Mouse (Mus musculus): ENCODE measurements around the gene Cdk9.

The Cdk9 gene

GRCm38 (mm10) chr2:32708643-32709042 lies 4.2 kb downstream of the Cdk9 start:
- DNase-seq (ENCODE audit: low read depth, low spot score), result peak; percentile 89

DNA sequence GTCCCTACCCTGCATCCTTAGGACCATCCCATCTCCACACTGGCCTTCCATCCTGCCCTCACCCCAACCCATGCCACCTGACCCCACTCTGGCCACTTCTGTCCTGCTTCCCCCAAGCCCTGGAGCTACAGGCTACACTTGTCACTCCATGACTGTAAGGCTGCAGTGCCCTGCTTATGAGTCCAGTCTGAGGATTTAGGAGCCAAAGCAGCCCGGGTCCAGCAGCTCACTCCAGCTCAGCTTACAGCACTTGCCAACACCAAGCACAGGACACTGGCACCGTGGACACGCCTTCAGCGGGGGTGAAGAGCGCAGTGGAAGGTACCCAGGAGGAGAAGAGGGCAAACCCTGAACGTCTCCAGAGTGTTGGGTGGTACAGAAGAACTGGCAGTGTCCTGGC lies 5.9 kb downstream of the Cdk9 start:
- DNase-seq (ENCODE audit: low read depth, low spot score), result no peak

GRCm38 (mm10) chr2:32705018-32705417 lies 7.9 kb downstream of the Cdk9 start:
- DNase-seq (ENCODE audit: low read depth, low spot score), result no peak

GRCm38 (mm10) chr2:32704021-32704421 lies 8.9 kb downstream of the Cdk9 start, which contains the start of gene Fpgs:
Gene Fpgs, minus strand, starts transcription at chr2:32704145.
- DNase-seq (ENCODE audit: low read depth, low spot score), result no peak

DNA sequence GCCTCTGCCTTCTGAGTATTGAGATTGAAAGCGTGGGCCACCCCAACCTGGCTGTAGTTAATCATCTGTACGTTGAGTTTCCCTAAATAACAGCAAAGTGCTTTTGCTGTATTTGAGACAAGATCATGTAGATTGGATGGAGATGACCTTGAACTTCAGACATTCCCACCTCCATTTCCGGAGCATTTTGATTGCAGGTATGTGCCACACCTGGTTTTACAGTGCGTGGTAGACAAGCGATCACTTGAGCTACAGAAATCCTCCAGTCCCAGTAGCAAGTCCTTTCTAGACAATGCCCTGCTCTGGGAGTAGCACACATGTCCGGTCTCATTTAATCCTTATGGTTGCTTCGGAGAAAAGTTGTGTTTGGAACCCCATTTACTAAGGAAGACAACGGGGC lies 9.8 kb downstream of the Cdk9 start:
- peak; percentile 89 for DNase-seq (ENCODE audit: low read depth, low spot score)

- DNase-seq (ENCODE audit: low read depth, low spot score), result peak; percentile 46
Measured at GRCm38 (mm10) chr2:32700966-32701743, 11.7 kb downstream of the Cdk9 start.

DNA sequence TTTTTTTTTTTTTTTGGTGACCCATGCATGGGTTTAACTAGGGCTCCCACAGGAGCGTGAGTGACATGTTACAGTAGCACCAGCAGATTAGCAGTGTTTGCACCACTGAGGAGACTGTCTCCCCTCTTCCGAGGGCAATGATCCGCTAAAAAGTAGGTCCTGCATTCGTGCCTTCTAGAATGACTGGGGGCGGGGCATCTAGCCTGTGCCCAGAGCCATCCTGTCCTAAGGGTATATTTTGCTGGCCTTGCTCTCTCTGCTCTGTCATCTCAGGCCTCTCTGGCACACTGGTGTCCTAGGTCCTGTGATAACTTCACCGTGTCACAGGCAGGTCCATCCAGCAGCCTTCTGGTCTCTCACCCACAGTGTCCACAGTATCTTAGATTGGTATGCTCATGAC lies 13.2 kb downstream of the Cdk9 start:
- DNase-seq (ENCODE audit: low read depth, low spot score), result no peak

DNA sequence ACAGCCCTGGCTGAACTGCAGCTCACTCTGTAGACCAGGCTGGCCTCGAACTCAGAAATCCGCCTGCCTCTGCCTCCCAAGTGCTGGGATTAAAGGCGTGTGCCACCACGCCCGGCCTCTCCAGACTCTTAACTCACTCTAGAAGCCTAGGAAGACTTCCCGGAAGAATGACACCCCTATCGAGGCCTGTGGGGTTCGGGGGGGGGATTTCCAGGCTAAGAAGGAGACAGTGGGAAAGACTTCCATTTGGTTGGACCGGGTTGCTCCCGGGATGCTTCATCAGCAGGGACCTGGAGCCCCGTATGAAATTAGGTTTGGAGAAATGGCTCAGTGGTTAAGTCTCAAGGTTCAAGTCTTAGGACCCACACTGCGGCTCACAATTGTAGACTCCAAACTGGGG lies 18.2 kb downstream of the Cdk9 start:
- DNase-seq (ENCODE audit: low read depth, low spot score), result peak; percentile 35

- peak; percentile 99 for DNase-seq (ENCODE audit: low read depth, low spot score)
Measured at GRCm38 (mm10) chr2:32693823-32694411, 19.0 kb downstream of the Cdk9 start.

- no peak for DNase-seq (ENCODE audit: low read depth, low spot score)
Measured at GRCm38 (mm10) chr2:32693282-32693681, 19.6 kb downstream of the Cdk9 start.

GRCm38 (mm10) chr2:32692496-32692895 lies 20.4 kb downstream of the Cdk9 start:
- DNase-seq (ENCODE audit: low read depth, low spot score), result no peak

DNA sequence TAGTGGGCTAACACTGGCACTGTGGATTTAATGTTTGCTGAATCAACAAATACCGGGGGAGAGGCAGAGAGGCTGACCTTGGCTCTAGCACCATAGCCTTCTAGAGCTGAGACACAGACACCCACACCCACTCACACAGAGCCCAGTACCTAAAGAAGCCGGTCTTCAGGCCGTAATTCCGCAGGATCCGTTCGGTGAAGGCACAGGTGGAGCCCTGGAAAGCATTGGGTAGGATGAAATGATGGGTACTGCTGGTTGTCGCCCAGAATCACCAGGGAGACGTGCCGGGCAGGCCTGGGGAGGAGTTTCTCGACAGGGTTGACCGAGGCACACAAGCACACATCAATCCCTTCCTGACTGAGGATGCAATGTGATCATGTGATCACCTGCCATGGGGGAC lies 21.8 kb downstream of the Cdk9 start:
- DNase-seq (ENCODE audit: low read depth, low spot score), result no peak

- DNase-seq (ENCODE audit: low read depth, low spot score), result peak; percentile 93
Measured at GRCm38 (mm10) chr2:32689420-32689819, 23.5 kb downstream of the Cdk9 start.

- DNase-seq (ENCODE audit: low read depth, low spot score), result no peak
Measured at GRCm38 (mm10) chr2:32687562-32687961, 25.3 kb downstream of the Cdk9 start.

DNA sequence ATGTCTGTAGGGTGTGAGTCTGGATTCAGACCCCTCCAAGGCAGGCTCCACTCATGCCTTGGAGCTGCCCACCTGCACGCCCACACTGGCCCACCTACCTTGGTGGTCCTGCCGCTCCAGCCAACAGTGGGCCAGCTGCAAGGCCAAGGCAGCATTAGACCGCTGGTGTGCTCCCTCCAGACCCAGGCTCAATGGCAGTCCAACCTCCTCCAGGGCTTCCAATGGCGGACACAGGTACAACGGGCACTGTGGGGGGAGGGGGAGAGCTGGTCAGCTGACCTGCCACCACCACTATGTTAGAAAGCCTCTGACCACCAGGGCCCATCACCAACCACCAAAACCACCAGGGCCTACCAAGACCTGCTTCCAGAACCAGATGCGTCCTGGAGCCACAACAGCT lies 26.2 kb downstream of the Cdk9 start:
- no peak for DNase-seq (ENCODE audit: low read depth, low spot score)

- DNase-seq (ENCODE audit: low read depth, low spot score), result no peak
Measured at GRCm38 (mm10) chr2:32685807-32686206, 27.1 kb downstream of the Cdk9 start.

GRCm38 (mm10) chr2:32684681-32685428 lies 28.0 kb downstream of the Cdk9 start:
- no peak for DNase-seq (ENCODE audit: low read depth, low spot score)

DNA sequence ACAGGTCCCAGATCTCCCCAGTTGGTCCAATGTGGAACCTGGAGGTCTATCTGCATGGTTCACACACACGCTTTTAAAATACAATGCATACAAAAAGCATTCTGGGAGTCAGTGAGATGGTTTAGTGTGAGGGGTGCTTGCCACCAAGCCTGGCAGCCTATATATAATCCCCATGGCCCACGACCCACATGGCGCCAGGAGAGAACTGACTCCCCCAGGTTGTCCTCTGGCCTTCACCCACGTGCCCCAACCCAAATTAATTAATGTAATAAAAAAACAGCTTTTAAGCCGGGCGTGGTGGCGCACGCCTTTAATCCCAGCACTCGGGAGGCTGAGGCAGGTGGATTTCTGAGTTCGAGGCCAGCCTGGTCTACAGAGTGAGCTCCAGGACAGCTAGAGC lies 29.2 kb downstream of the Cdk9 start:
- DNase-seq (ENCODE audit: low read depth, low spot score), result no peak

DNA sequence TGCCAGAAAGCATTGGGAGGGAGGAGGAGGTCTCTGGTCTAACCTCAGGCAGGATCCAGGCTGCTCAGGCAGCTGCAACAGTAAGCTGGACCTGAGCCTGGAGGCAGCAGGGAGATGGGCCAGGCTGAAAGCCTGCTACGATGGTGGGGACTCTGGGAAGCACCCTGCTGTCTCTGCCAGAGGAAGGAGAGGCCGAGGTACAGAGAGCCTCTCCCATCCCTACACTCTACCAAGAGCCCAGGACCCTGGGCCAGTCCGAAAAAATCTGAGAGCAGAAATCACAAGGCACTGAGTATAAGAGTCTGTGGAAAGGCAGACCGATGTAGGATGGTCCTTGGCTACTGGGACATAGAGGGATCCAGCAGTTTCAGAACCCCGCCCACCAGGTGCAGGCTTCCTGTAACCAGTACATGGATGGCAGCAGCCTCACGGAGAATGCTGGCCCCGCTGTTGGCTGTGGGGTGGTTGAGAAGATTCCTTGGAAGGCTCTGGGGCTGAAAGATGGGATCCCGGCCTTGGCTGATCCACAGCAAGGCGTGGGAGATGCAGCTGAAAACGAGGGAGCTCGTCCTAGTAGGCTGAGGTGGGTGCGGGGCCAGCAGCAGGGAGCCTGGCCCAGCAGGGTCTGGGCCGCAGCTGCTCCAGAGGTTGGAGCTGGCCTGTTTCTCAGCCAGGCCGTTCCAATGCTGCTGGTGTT lies 30.0 kb downstream of the Cdk9 start:
- no peak for DNase-seq (ENCODE audit: low read depth, low spot score)

DNA sequence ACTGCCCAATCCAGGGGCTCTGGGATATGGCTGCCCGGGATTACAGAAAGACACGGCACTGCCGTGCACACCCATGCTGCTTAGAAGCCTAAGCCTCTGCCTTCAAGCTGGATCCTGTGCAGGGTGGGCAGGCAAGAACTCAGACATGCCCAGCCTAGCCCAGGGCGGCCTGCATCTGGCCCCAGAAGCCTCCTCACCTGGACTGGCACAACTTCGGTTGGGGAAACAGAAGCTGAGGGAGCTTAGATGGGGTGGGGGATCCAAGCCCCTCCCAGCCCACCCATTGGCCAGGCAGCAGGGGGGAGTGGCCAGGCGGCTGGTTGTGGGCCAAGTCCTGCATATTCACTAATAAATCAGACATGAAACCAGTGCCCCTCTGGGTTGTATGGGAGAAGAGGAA lies 31.1 kb downstream of the Cdk9 start:
- DNase-seq (ENCODE audit: low read depth, low spot score), result peak; percentile 62

DNA sequence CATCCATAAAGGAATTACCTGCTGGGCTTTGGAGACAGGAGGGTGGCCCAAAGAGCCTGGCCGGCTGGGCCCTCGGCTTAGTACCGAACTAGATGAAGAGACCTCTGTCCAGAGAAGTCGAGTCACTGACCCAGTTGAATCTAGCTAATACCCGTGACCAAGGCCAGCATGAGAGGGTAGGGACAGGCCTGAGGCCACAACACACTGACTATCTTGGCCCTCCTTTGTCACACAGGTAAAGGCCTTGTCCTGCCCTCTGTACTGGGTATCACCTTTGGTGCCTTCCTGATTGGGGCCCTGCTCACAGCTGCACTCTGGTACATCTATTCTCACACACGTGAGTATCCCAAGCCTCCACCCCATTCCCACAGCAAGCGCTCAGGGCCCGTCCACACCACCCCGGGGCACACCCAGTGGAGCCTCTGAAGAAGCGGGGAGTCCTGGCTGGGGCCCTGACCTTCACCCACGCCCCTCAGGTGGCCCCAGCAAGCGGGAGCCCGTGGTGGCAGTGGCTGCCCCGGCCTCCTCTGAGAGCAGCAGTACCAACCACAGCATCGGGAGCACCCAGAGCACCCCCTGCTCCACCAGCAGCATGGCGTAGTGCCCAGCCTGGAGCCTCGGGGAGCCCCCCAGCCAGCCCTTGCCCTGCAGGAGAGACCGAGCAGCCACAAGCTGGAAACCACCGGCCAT lies 31.8 kb downstream of the Cdk9 start:
- no peak for DNase-seq (ENCODE audit: low read depth, low spot score)
